ENCODE assay signal across 25 mouse cellular contexts in genomic region chr13:51063024-51063423, GRCm38 (mm10). TPM values are rescaled to one million over a fixed set of nuclear protein-coding genes. Genes with fewer than 3 reads are reported as not detected.
DNase-seq lines count a peak whose midpoint lies in the region; ATAC-seq lines count a peak whose summit lies in the region.
"Had no signal": no experiment of that assay in that cellular context is flagged by ENCODE, and none has a peak within 500 bp of the region (broad histone marks: within the 10 kb centered on the region; RNA-seq: fewer than 3 reads in every experiment).

No protein-coding gene starts in this region.

- H3K4me2 ChIP-seq in embryonic facial prominence, embryonic 15.5 days (replicated peaks): no peak overlapping the region
- no peak overlapping the region for H3K4me2 ChIP-seq in stomach, embryonic 16.5 days (ENCODE audit: low read depth, low read length)
- H3K4me2 ChIP-seq in forebrain, embryonic 11.5 days (ENCODE audit: low read depth, low read length, severe bottlenecking): no peak overlapping the region
- H3K4me2 ChIP-seq: embryonic facial prominence, embryonic 12.5 days; forebrain, embryonic 12.5 days; heart, embryonic 11.5 days; heart, embryonic 15.5 days; hindbrain, embryonic 13.5 days; intestine, embryonic 15.5 days had no signal

- H3K9me3 ChIP-seq in embryonic facial prominence, embryonic 10.5 days: no peaks in the 10 kb centered on the region
- no peaks in the 10 kb centered on the region for H3K9me3 ChIP-seq in embryonic facial prominence, embryonic 15.5 days (replicated peaks)
- no peaks in the 10 kb centered on the region for H3K9me3 ChIP-seq in stomach, embryonic 16.5 days (replicated peaks; ENCODE audit: control insufficient read depth, low read length)
- no peaks in the 10 kb centered on the region for H3K9me3 ChIP-seq in forebrain, embryonic 11.5 days (ENCODE audit: control insufficient read depth, low read length)
- H3K9me3 ChIP-seq: embryonic facial prominence, embryonic 12.5 days; forebrain, embryonic 12.5 days; heart, embryonic 15.5 days; hindbrain, embryonic 13.5 days; intestine, embryonic 15.5 days had no signal

- H3K9ac ChIP-seq in embryonic facial prominence, embryonic 15.5 days: no peak overlapping the region
- no peak overlapping the region for H3K9ac ChIP-seq in stomach, embryonic 16.5 days (ENCODE audit: low read length)
- H3K9ac ChIP-seq in forebrain, embryonic 11.5 days (ENCODE audit: low read length): no peak overlapping the region
- H3K9ac ChIP-seq: embryonic facial prominence, embryonic 12.5 days; forebrain, embryonic 12.5 days; heart, embryonic 15.5 days; hindbrain, embryonic 13.5 days; intestine, embryonic 15.5 days had no signal

- H3K4me3 ChIP-seq in embryonic facial prominence, embryonic 10.5 days: no peak overlapping the region
- H3K4me3 ChIP-seq in embryonic facial prominence, embryonic 15.5 days (replicated peaks): no peak overlapping the region
- H3K4me3 ChIP-seq in stomach, embryonic 16.5 days (replicated peaks; ENCODE audit: low read length): no peak overlapping the region
- no peak overlapping the region for H3K4me3 ChIP-seq in forebrain, embryonic 11.5 days (ENCODE audit: low read depth, low read length)
- H3K4me3 ChIP-seq: embryonic facial prominence, embryonic 12.5 days; erythroblast, embryonic 14.5 days; forebrain, embryonic 12.5 days; heart, adult 2 months; heart, embryonic 15.5 days; hindbrain, embryonic 13.5 days; intestine, embryonic 15.5 days had no signal

- H3K36me3 ChIP-seq in embryonic facial prominence, embryonic 10.5 days (replicated peaks): no peaks in the 10 kb centered on the region
- no peaks in the 10 kb centered on the region for H3K36me3 ChIP-seq in embryonic facial prominence, embryonic 15.5 days
- H3K36me3 ChIP-seq in stomach, embryonic 16.5 days (ENCODE audit: control insufficient read depth, insufficient read depth, low read length): no peaks in the 10 kb centered on the region
- H3K36me3 ChIP-seq in forebrain, embryonic 11.5 days (ENCODE audit: control insufficient read depth, insufficient read depth, low read length): no peaks in the 10 kb centered on the region
- H3K36me3 ChIP-seq: embryonic facial prominence, embryonic 12.5 days; forebrain, embryonic 12.5 days; heart, embryonic 15.5 days; hindbrain, embryonic 13.5 days; intestine, embryonic 15.5 days had no signal

- H3K27me3 ChIP-seq in embryonic facial prominence, embryonic 10.5 days (replicated peaks; ENCODE audit: low read depth, poor library complexity, severe bottlenecking): no peaks in the 10 kb centered on the region
- H3K27me3 ChIP-seq in embryonic facial prominence, embryonic 15.5 days: no peaks in the 10 kb centered on the region
- no peaks in the 10 kb centered on the region for H3K27me3 ChIP-seq in stomach, embryonic 16.5 days (ENCODE audit: control insufficient read depth, insufficient read depth, low read length)
- no peaks in the 10 kb centered on the region for H3K27me3 ChIP-seq in forebrain, embryonic 11.5 days (ENCODE audit: control insufficient read depth, insufficient read depth, low read length)
- H3K27me3 ChIP-seq: CH12.LX; embryonic facial prominence, embryonic 12.5 days; forebrain, embryonic 12.5 days; heart, embryonic 15.5 days; hindbrain, embryonic 13.5 days; intestine, embryonic 15.5 days had no signal

- peaks cover 5% of the 10 kb centered on the region; the same call in 1 of the 2 replicates for H3K4me1 ChIP-seq in embryonic facial prominence, embryonic 10.5 days
- 0 out of 2 replicates have a peak, but pooled peaks cover 4% of the 10 kb centered on the region for H3K4me1 ChIP-seq in embryonic facial prominence, embryonic 15.5 days
- no peaks in the 10 kb centered on the region for H3K4me1 ChIP-seq in stomach, embryonic 16.5 days (ENCODE audit: control insufficient read depth, insufficient read depth, low read length)
- H3K4me1 ChIP-seq in forebrain, embryonic 11.5 days (replicated peaks; ENCODE audit: control insufficient read depth, insufficient read depth, low read length): no peaks in the 10 kb centered on the region
- H3K4me1 ChIP-seq: embryonic facial prominence, embryonic 12.5 days; forebrain, embryonic 12.5 days; heart, embryonic 15.5 days; hindbrain, embryonic 13.5 days; intestine, embryonic 15.5 days had no signal

- no peak for ATAC-seq in embryonic facial prominence, embryonic 15.5 days (ENCODE audit: insufficient number of reproducible peaks, low FRiP score, low TSS enrichment, low read depth)
- ATAC-seq in stomach, embryonic 16.5 days (ENCODE audit: insufficient read depth, low FRiP score): no peak
- no peak for ATAC-seq in forebrain, embryonic 11.5 days (replicated peaks; ENCODE audit: low FRiP score)
- no peak for ATAC-seq in inflammation-experienced regulatory T-cells, adult 6 months
- ATAC-seq: activated CD4-positive, CD25-positive, alpha-beta regulatory T cell, adult 4 months; forebrain, embryonic 16.5 days; hindbrain, postnatal 0 days; intestine, embryonic 15.5 days had no signal

- no peak overlapping the region for H3K27ac ChIP-seq in embryonic facial prominence, embryonic 10.5 days (replicated peaks)
- H3K27ac ChIP-seq in embryonic facial prominence, embryonic 15.5 days (replicated peaks): peak overlapping the region; percentile 58; the same call in 1 of the 2 replicates
- H3K27ac ChIP-seq in stomach, embryonic 16.5 days (ENCODE audit: low read length): peak overlapping the region; percentile 14; the same call in 1 of the 2 replicates
- no peak overlapping the region for H3K27ac ChIP-seq in forebrain, embryonic 11.5 days (ENCODE audit: low read depth, low read length)
- H3K27ac ChIP-seq: embryonic facial prominence, embryonic 12.5 days; forebrain, embryonic 12.5 days; heart, adult 2 months; heart, embryonic 15.5 days; hindbrain, embryonic 13.5 days; hindbrain, postnatal 0 days; intestine, embryonic 15.5 days had no signal

- 54% methylated on average over 6 of the region's 6 CpGs for WGBS in embryonic facial prominence, embryonic 10.5 days
- WGBS in embryonic facial prominence, embryonic 15.5 days: 38% methylated on average over 6 of the region's 6 CpGs
- 50% methylated on average over 6 of the region's 6 CpGs for WGBS in stomach, embryonic 16.5 days
- 78% methylated on average over 6 of the region's 6 CpGs for WGBS in forebrain, embryonic 11.5 days

- peak; percentile 21 for DNase-seq in urinary bladder, postnatal 14 days (ENCODE audit: low spot score)
- DNase-seq in urinary bladder, postnatal 36 days (ENCODE audit: low spot score in 2 of 2): no peak
- DNase-seq in embryonic facial prominence, embryonic 10.5 days (ENCODE audit: low spot score): peak; percentile 13
- DNase-seq in forebrain, embryonic 11.5 days (ENCODE audit: low spot score): no peak
- DNase-seq in adrenal gland, postnatal 4 days (ENCODE audit: low spot score in 2 of 2): no peak
- DNase-seq: adrenal gland, postnatal 25 days; cerebellum, adult 2 months; cerebellum, postnatal 10 days; heart, adult 2 months; heart, postnatal 14 days; kidney, adult 18-20 months had no signal

RNA-seq across cellular contexts. Expression of gene Spin1, which starts 37.7 kb away (rescaled TPM):
- polyA plus RNA-seq in embryonic facial prominence, embryonic 10.5 days (2016; fragmentation: Nextera tagmentation; extraction: Ambion mirVana): 94.5 and 105 TPM in 2 replicates
- polyA plus RNA-seq in embryonic facial prominence, embryonic 15.5 days (2015; fragmentation: Nextera tagmentation; extraction: Ambion mirVana): 84.7 and 87.6 TPM in 2 replicates
- polyA plus RNA-seq in stomach, embryonic 16.5 days (2015; fragmentation: Nextera tagmentation; extraction: Ambion mirVana): 64.8 and 66.5 TPM in 2 replicates
- polyA plus RNA-seq in forebrain, embryonic 11.5 days (2014; fragmentation: Nextera tagmentation; extraction: Ambion mirVana): 110 and 111 TPM in 2 replicates
- polyA plus RNA-seq in inflammation-experienced regulatory T-cells, adult 6 months (2017; shearing (Covaris generic)): 10 to 100 TPM; 38.9 to 41.7 (median 40.0) TPM
- 100 to 1,000 TPM; 104 to 105 TPM for total RNA-seq in adrenal gland, postnatal 4 days (2021)

Comparison
In these comparisons a context has a peak if more than half of its experiments do, and no peak if none do; other contexts are left out.
1. DNase-seq: peak in urinary bladder, postnatal 14 days (single experiment) and embryonic facial prominence, embryonic 10.5 days (single experiment); none in urinary bladder, postnatal 36 days (0 of 2), forebrain, embryonic 11.5 days (single experiment) and adrenal gland, postnatal 4 days (0 of 2).
2. H3K27ac ChIP-seq: peak in embryonic facial prominence, embryonic 15.5 days (single experiment) and stomach, embryonic 16.5 days (single experiment); none in embryonic facial prominence, embryonic 10.5 days (single experiment) and forebrain, embryonic 11.5 days (single experiment).